In the genomic region with DNA sequence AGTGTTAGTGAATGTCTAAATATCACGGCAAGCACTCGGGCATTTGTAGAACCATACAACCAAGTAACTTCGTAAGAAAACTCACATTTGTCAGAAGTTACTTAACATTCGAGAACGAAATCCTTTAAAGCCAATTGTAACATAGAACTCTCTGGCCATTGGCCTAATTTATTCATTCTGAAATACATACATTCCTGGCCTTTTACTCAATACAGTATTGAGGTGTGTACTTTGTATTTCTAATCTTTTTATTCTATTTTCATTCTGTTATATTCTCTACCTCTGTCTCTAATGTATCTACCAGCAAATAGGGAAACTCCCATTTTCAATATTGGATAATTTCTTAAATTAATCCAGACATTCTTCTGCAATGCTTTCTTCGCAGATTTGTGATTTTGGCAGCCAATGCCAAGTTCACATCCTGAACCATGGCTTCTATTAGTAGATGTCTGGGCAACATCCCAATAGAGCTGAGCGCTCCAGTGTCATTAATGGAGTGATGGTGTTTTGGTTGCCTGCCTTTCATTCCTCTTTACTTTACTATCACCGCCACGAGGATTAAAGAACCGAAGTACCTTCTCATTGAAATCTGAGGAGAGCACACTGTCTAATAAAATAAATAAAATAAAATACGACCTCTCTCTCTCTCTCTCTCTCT, we compare ENCODE assay signal across 15 mouse cellular contexts.
DNase-seq lines count a peak whose midpoint lies in the region; ATAC-seq and TF ChIP-seq lines count a peak whose summit lies in the region.
"Had no signal": no experiment of that assay in that cellular context is flagged by ENCODE, and none has a peak within 500 bp of the region (broad histone marks: within the 10 kb centered on the region; RNA-seq: fewer than 3 reads in every experiment).

No protein-coding gene starts in this region.

- no peaks in the 10 kb centered on the region for H3K27me3 ChIP-seq in forebrain, embryonic 14.5 days (replicated peaks; ENCODE audit: control insufficient read depth, insufficient read depth, low read length)
- no peaks in the 10 kb centered on the region for H3K27me3 ChIP-seq in forebrain, embryonic 10.5 days (ENCODE audit: poor library complexity, severe bottlenecking)
- no peaks in the 10 kb centered on the region for H3K27me3 ChIP-seq in hindbrain, embryonic 14.5 days (ENCODE audit: control insufficient read depth, insufficient read depth, low read length)
- H3K27me3 ChIP-seq in hindbrain, embryonic 11.5 days (ENCODE audit: control insufficient read depth, insufficient read depth, low read length), result no peaks in the 10 kb centered on the region
- no peaks in the 10 kb centered on the region for H3K27me3 ChIP-seq in midbrain, postnatal 0 days (ENCODE audit: insufficient read depth, low read length)
- no peaks in the 10 kb centered on the region for H3K27me3 ChIP-seq in midbrain, embryonic 13.5 days
- H3K27me3 ChIP-seq: embryonic facial prominence, embryonic 15.5 days; limb, embryonic 13.5 days; midbrain, embryonic 12.5 days had no signal

- no peak overlapping the region for H3K4me2 ChIP-seq in forebrain, embryonic 14.5 days (ENCODE audit: low read length)
- no peak overlapping the region for H3K4me2 ChIP-seq in hindbrain, embryonic 14.5 days (replicated peaks)
- H3K4me2 ChIP-seq in hindbrain, embryonic 11.5 days (replicated peaks; ENCODE audit: low read depth, low read length), result no peak overlapping the region
- H3K4me2 ChIP-seq in midbrain, postnatal 0 days (ENCODE audit: low read depth, low read length, poor library complexity, severe bottlenecking), result no peak overlapping the region
- no peak overlapping the region for H3K4me2 ChIP-seq in midbrain, embryonic 13.5 days (replicated peaks)
- H3K4me2 ChIP-seq: embryonic facial prominence, embryonic 15.5 days; limb, embryonic 13.5 days; midbrain, embryonic 12.5 days had no signal

- H3K36me3 ChIP-seq in forebrain, embryonic 14.5 days (ENCODE audit: control insufficient read depth, insufficient read depth, low read length), result no peaks in the 10 kb centered on the region
- H3K36me3 ChIP-seq in forebrain, embryonic 10.5 days (replicated peaks), result no peaks in the 10 kb centered on the region
- H3K36me3 ChIP-seq in hindbrain, embryonic 14.5 days (replicated peaks; ENCODE audit: control insufficient read depth, insufficient read depth), result no peaks in the 10 kb centered on the region
- no peaks in the 10 kb centered on the region for H3K36me3 ChIP-seq in hindbrain, embryonic 11.5 days (ENCODE audit: control insufficient read depth, insufficient read depth, low read length)
- H3K36me3 ChIP-seq in midbrain, postnatal 0 days (ENCODE audit: insufficient read depth, low read length), result no peaks in the 10 kb centered on the region
- no peaks in the 10 kb centered on the region for H3K36me3 ChIP-seq in midbrain, embryonic 13.5 days
- H3K36me3 ChIP-seq: embryonic facial prominence, embryonic 15.5 days; limb, embryonic 13.5 days; midbrain, embryonic 12.5 days had no signal

- 0 out of 2 replicates have a peak, but pooled peaks cover 2% of the 10 kb centered on the region for H3K4me1 ChIP-seq in forebrain, embryonic 14.5 days (ENCODE audit: control insufficient read depth, insufficient read depth, low read length)
- 0 out of 2 replicates have a peak, but pooled peaks cover 7% of the 10 kb centered on the region for H3K4me1 ChIP-seq in forebrain, embryonic 10.5 days
- H3K4me1 ChIP-seq in hindbrain, embryonic 14.5 days (replicated peaks; ENCODE audit: control insufficient read depth, insufficient read depth, low read length), result no peaks in the 10 kb centered on the region
- no peaks in the 10 kb centered on the region for H3K4me1 ChIP-seq in hindbrain, embryonic 11.5 days (replicated peaks; ENCODE audit: control insufficient read depth, insufficient read depth, low read length)
- no peaks in the 10 kb centered on the region for H3K4me1 ChIP-seq in midbrain, postnatal 0 days (ENCODE audit: insufficient read depth, low read length)
- H3K4me1 ChIP-seq in midbrain, embryonic 13.5 days (replicated peaks), result no peaks in the 10 kb centered on the region
- H3K4me1 ChIP-seq: embryonic facial prominence, embryonic 15.5 days; midbrain, embryonic 12.5 days had no signal

- ATAC-seq in forebrain, embryonic 14.5 days, result peak; percentile 62; the same call in 1 of the 2 replicates
- ATAC-seq in hindbrain, embryonic 14.5 days (ENCODE audit: low FRiP score), result 0 out of 2 replicates have a peak, but pooled peaks have one; percentile 8
- ATAC-seq in hindbrain, embryonic 11.5 days (ENCODE audit: low FRiP score), result no peak
- ATAC-seq in midbrain, postnatal 0 days (ENCODE audit: low FRiP score), result no peak
- no peak for ATAC-seq in midbrain, embryonic 13.5 days

- H3K9ac ChIP-seq in forebrain, embryonic 14.5 days (ENCODE audit: low read length), result no peak overlapping the region
- H3K9ac ChIP-seq in hindbrain, embryonic 14.5 days, result no peak overlapping the region
- H3K9ac ChIP-seq in hindbrain, embryonic 11.5 days (ENCODE audit: low read depth, low read length), result no peak overlapping the region
- H3K9ac ChIP-seq in midbrain, postnatal 0 days (replicated peaks; ENCODE audit: low read length, poor library complexity, severe bottlenecking), result no peak overlapping the region
- H3K9ac ChIP-seq in midbrain, embryonic 13.5 days (replicated peaks), result no peak overlapping the region
- H3K9ac ChIP-seq: embryonic facial prominence, embryonic 15.5 days; limb, embryonic 13.5 days; midbrain, embryonic 12.5 days had no signal

- DNase-seq in forebrain, embryonic 14.5 days (ENCODE audit: low spot score), result peak; percentile 73
- no peak for DNase-seq in forebrain, embryonic 10.5 days (ENCODE audit: extremely low spot score, low spot score)
- no peak for DNase-seq in hindbrain, embryonic 14.5 days (ENCODE audit: low spot score)
- DNase-seq in hindbrain, embryonic 11.5 days (ENCODE audit: low spot score), result no peak
- DNase-seq in midbrain, postnatal 0 days (ENCODE audit: low spot score), result peak; percentile 55
- DNase-seq in skeletal muscle tissue, adult 2 months (ENCODE audit: low read depth, low spot score), result peak; percentile 8
- DNase-seq in ovary, adult 18-20 months (ENCODE audit: low spot score), result no peak
- DNase-seq: adrenal gland, adult 8-10 months; lung, postnatal 4 days; thymus, adult 2 months had no signal

- TF ChIP-seq CTCF in midbrain, postnatal 0 days (IDR thresholded peaks at IDR 0.05), result no peak

- no peaks in the 10 kb centered on the region for H3K9me3 ChIP-seq in forebrain, embryonic 14.5 days (replicated peaks; ENCODE audit: control insufficient read depth, low read length)
- H3K9me3 ChIP-seq in forebrain, embryonic 10.5 days, result no peaks in the 10 kb centered on the region
- no peaks in the 10 kb centered on the region for H3K9me3 ChIP-seq in hindbrain, embryonic 14.5 days (ENCODE audit: control insufficient read depth, low read length)
- no peaks in the 10 kb centered on the region for H3K9me3 ChIP-seq in hindbrain, embryonic 11.5 days (ENCODE audit: control insufficient read depth, low read length)
- H3K9me3 ChIP-seq in midbrain, postnatal 0 days (ENCODE audit: low read length), result no peaks in the 10 kb centered on the region
- no peaks in the 10 kb centered on the region for H3K9me3 ChIP-seq in midbrain, embryonic 13.5 days
- H3K9me3 ChIP-seq: embryonic facial prominence, embryonic 15.5 days; limb, embryonic 13.5 days; midbrain, embryonic 12.5 days had no signal

- H3K27ac ChIP-seq in forebrain, embryonic 14.5 days (ENCODE audit: low read depth, low read length), result no peak overlapping the region
- H3K27ac ChIP-seq in forebrain, embryonic 10.5 days, result no peak overlapping the region
- H3K27ac ChIP-seq in hindbrain, embryonic 14.5 days, result no peak overlapping the region
- H3K27ac ChIP-seq in hindbrain, embryonic 11.5 days (ENCODE audit: low read depth, low read length), result no peak overlapping the region
- H3K27ac ChIP-seq in midbrain, postnatal 0 days (ENCODE audit: low read depth, low read length), result no peak overlapping the region
- H3K27ac ChIP-seq in midbrain, embryonic 13.5 days, result no peak overlapping the region
- H3K27ac ChIP-seq: embryonic facial prominence, embryonic 15.5 days; kidney, postnatal 0 days; limb, embryonic 13.5 days; midbrain, embryonic 12.5 days had no signal

- 60% methylated on average over 11 of the region's 11 CpGs for WGBS in forebrain, embryonic 14.5 days
- 93% methylated on average over 11 of the region's 11 CpGs for WGBS in forebrain, embryonic 10.5 days
- WGBS in hindbrain, embryonic 14.5 days, result 78% methylated on average over 11 of the region's 11 CpGs
- WGBS in hindbrain, embryonic 11.5 days, result 92% methylated on average over 11 of the region's 11 CpGs
- 71% methylated on average over 11 of the region's 11 CpGs for WGBS in midbrain, postnatal 0 days
- 85% methylated on average over 11 of the region's 11 CpGs for WGBS in midbrain, embryonic 13.5 days

- H3K4me3 ChIP-seq in forebrain, embryonic 14.5 days (ENCODE audit: low read depth, low read length), result no peak overlapping the region
- no peak overlapping the region for H3K4me3 ChIP-seq in forebrain, embryonic 10.5 days
- no peak overlapping the region for H3K4me3 ChIP-seq in hindbrain, embryonic 14.5 days (replicated peaks; ENCODE audit: low read length)
- no peak overlapping the region for H3K4me3 ChIP-seq in hindbrain, embryonic 11.5 days (ENCODE audit: low read depth, low read length)
- H3K4me3 ChIP-seq in midbrain, postnatal 0 days (ENCODE audit: low read depth, low read length), result no peak overlapping the region
- H3K4me3 ChIP-seq in midbrain, embryonic 13.5 days (replicated peaks), result no peak overlapping the region
- H3K4me3 ChIP-seq: embryonic facial prominence, embryonic 15.5 days; limb, embryonic 13.5 days; midbrain, embryonic 12.5 days had no signal

Comparison
In these comparisons a context has a peak if more than half of its experiments do, and no peak if none do; other contexts are left out.
1. ATAC-seq: peak in forebrain, embryonic 14.5 days (single experiment) and hindbrain, embryonic 14.5 days (single experiment); none in hindbrain, embryonic 11.5 days (single experiment), midbrain, postnatal 0 days (single experiment) and midbrain, embryonic 13.5 days (single experiment).
2. DNase-seq: peak in forebrain, embryonic 14.5 days (single experiment), midbrain, postnatal 0 days (single experiment) and skeletal muscle tissue, adult 2 months (single experiment); none in forebrain, embryonic 10.5 days (single experiment), hindbrain, embryonic 14.5 days (single experiment), hindbrain, embryonic 11.5 days (single experiment) and ovary, adult 18-20 months (single experiment).